Mouse (Mus musculus): ENCODE measurements around the gene Prkn. TPM values are rescaled to one million over a fixed set of nuclear protein-coding genes. Genes with fewer than 3 reads are reported as not detected.

Gene Prkn
- total and polyA plus RNA-seq, 3 experiments, result 0.86 to 5.7 (median 2.3) TPM

DNA sequence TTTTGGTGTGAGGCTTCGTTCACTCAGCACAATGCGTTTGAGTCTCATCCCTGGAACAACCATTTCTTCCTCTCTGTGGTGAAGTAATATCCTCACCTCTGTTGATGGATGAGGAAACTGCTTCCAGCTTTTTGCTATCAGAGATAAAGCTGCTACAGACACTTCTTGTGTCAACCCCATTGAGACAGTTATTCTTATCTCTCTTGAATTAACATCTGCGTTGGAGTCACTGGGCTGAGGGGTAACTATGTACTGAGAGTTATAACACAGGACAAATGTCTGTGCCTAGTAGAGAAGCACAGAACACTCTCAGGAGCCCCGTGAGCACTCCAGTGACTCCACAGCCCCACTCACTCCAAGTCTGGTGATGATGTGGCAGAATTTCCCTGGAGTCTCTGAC lies 500.2 kb downstream of the Prkn start:
- Histone ChIP-seq H3K4me1 (ENCODE audit: insufficient read depth, low read depth, low read length) (no peaks in the 10 kb centered on the region), H3K9me3 (replicated peaks) (no peaks in the 10 kb centered on the region), H3K36me3 (replicated peaks) (no peaks in the 10 kb centered on the region), H3K27me3 (ENCODE audit: insufficient read depth, low read length) (peaks cover 3% of the 10 kb centered on the region; the same call in 1 of the 2 replicates), H3K4me3 (ENCODE audit: low read depth, low read length) (no peak overlapping the region)
- no peak for TF ChIP-seq POLR2AphosphoS5 (IDR thresholded peaks at IDR 0.05; ENCODE audit: insufficient replicate concordance, low read depth, low read length)
- TF ChIP-seq GATA1 (IDR thresholded peaks at IDR 0.05; ENCODE audit: borderline replicate concordance, low read length), result no peak
- no peak for TF ChIP-seq TAL1 (conservative IDR thresholded peaks at IDR 0.05; ENCODE audit: low read depth, low read length)
- TF ChIP-seq GATA2 (IDR thresholded peaks at IDR 0.05; ENCODE audit: borderline replicate concordance, low read depth, low read length), result no peak
- no peak for TF ChIP-seq CTCF (IDR thresholded peaks at IDR 0.05; ENCODE audit: low read depth, low read length)
- DNase-seq (ENCODE audit: low spot score), result no peak
- no peak for ATAC-seq (ENCODE audit: extremely low read depth, insufficient number of reproducible peaks, low FRiP score, poor library complexity, severe bottlenecking)

DNA sequence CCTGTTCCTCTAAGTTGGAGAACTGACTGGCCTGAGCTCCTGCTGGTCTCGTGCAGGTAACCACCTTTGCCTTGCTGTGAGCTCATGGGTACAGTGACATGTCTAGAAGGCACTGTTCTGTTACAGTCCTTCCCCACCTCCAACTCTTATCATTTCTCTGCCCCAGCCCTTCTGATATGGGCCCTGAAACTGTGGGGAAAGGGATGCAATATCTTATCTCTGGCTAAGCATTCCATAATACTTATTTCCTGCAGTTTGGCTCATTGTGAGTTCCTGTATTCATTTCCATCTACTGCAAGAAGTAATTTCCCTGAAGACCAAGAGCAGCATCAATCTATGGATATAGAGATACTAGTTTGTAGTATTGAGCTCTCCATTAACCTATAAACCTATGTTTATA lies 506.1 kb downstream of the Prkn start:
- TF ChIP-seq CTCF (IDR thresholded peaks at IDR 0.05; ENCODE audit: low read depth, low read length) (no peak), GATA1 (IDR thresholded peaks at IDR 0.05; ENCODE audit: borderline replicate concordance, low read length) (no peak), POLR2AphosphoS5 (IDR thresholded peaks at IDR 0.05; ENCODE audit: insufficient replicate concordance, low read depth, low read length) (no peak), TAL1 (conservative IDR thresholded peaks at IDR 0.05; ENCODE audit: low read depth, low read length) (no peak), GATA2 (IDR thresholded peaks at IDR 0.05; ENCODE audit: borderline replicate concordance, low read depth, low read length) (no peak)
- no peaks in the 10 kb centered on the region for H3K36me3 ChIP-seq (replicated peaks)
- no peak for DNase-seq (ENCODE audit: low spot score)
- no peak for ATAC-seq (ENCODE audit: extremely low read depth, insufficient number of reproducible peaks, low FRiP score, poor library complexity, severe bottlenecking)
- no peak overlapping the region for H3K4me3 ChIP-seq (ENCODE audit: low read depth, low read length)
- no peaks in the 10 kb centered on the region for H3K4me1 ChIP-seq (ENCODE audit: insufficient read depth, low read depth, low read length)
- no peaks in the 10 kb centered on the region for H3K9me3 ChIP-seq (replicated peaks)
- peaks cover 11% of the 10 kb centered on the region for H3K27me3 ChIP-seq (ENCODE audit: insufficient read depth, low read length)

DNA sequence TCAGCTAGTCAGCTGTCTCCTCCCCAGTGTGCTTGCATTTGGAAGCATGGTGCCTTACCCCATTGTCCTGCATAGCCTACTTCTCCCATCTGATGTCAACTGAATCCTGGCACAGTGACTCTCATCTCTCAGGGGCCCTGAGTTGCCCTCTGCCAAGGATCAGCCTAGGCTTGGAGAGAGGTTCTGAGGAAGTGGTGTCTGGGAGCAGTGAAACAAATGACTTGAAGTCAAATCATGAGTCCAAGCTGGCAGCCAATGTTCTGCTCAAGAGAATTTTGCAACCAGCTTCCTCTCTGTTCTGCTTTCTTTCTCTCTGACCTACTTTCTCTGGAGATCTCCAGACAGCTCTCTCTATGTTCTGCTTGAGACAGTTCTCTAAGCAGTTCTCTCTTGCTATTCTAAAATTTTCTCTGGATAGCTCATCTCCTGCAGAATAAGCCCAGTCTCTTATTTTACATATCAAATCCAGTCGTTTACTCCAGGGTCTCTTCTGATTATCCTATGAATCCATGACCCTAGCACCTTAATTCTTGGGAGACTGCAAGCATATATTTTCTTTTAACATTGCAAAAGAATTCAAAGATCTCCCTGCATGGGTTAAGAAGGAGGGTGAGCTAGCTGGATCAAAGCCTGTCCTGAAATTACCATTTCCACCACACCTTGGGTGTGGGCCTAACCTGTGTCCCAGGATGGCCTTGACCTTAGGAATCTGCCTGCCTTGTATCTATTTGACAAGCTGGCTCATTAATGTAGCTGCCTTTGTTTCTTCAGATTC lies 512.8 kb downstream of the Prkn start:
- H3K4me1 ChIP-seq (ENCODE audit: insufficient read depth, low read depth, low read length), result no peaks in the 10 kb centered on the region
- H3K27me3 ChIP-seq (ENCODE audit: insufficient read depth, low read length), result peaks cover 7% of the 10 kb centered on the region
- H3K9me3 ChIP-seq (replicated peaks), result no peaks in the 10 kb centered on the region
- DNase-seq (ENCODE audit: low spot score) (no peak), ATAC-seq (ENCODE audit: extremely low read depth, insufficient number of reproducible peaks, low FRiP score, poor library complexity, severe bottlenecking) (no peak)
- no peak overlapping the region for H3K4me3 ChIP-seq (ENCODE audit: low read depth, low read length)
- H3K36me3 ChIP-seq (replicated peaks), result no peaks in the 10 kb centered on the region
- no peak for TF ChIP-seq POLR2AphosphoS5 (IDR thresholded peaks at IDR 0.05; ENCODE audit: insufficient replicate concordance, low read depth, low read length)
- TF ChIP-seq TAL1 (conservative IDR thresholded peaks at IDR 0.05; ENCODE audit: low read depth, low read length), result no peak
- TF ChIP-seq CTCF (IDR thresholded peaks at IDR 0.05; ENCODE audit: low read depth, low read length), result no peak
- TF ChIP-seq GATA1 (IDR thresholded peaks at IDR 0.05; ENCODE audit: borderline replicate concordance, low read length), result no peak
- TF ChIP-seq GATA2 (IDR thresholded peaks at IDR 0.05; ENCODE audit: borderline replicate concordance, low read depth, low read length), result no peak

DNA sequence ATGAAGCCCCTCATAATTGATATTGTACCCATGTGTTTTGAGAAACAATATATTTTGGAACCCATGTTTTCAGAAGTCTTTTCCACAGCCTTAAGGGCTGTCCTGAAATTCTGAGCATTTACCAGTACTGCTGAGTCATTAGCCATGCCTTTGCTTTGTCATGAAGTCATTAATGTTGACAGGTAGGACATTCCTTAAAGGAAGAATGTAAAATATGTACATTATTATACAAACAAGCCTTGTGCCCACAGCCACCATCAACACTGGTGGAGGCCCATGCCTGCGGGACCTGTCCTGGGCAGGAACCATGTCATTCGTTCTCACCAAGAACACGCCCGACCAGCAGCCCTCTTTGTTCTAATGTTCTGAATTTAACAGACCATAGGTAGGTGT lies 513.4 kb downstream of the Prkn start:
- Histone ChIP-seq H3K9me3 (replicated peaks) (no peaks in the 10 kb centered on the region), H3K36me3 (replicated peaks) (no peaks in the 10 kb centered on the region), H3K4me1 (ENCODE audit: insufficient read depth, low read depth, low read length) (no peaks in the 10 kb centered on the region), H3K4me3 (ENCODE audit: low read depth, low read length) (no peak overlapping the region), H3K27me3 (ENCODE audit: insufficient read depth, low read length) (peaks cover 7% of the 10 kb centered on the region)
- TF ChIP-seq GATA2 (IDR thresholded peaks at IDR 0.05; ENCODE audit: borderline replicate concordance, low read depth, low read length), result no peak
- no peak for TF ChIP-seq GATA1 (IDR thresholded peaks at IDR 0.05; ENCODE audit: borderline replicate concordance, low read length)
- TF ChIP-seq POLR2AphosphoS5 (IDR thresholded peaks at IDR 0.05; ENCODE audit: insufficient replicate concordance, low read depth, low read length), result no peak
- no peak for TF ChIP-seq CTCF (IDR thresholded peaks at IDR 0.05; ENCODE audit: low read depth, low read length)
- no peak for TF ChIP-seq TAL1 (conservative IDR thresholded peaks at IDR 0.05; ENCODE audit: low read depth, low read length)
- no peak for DNase-seq (ENCODE audit: low spot score)
- no peak for ATAC-seq (ENCODE audit: extremely low read depth, insufficient number of reproducible peaks, low FRiP score, poor library complexity, severe bottlenecking)

DNA sequence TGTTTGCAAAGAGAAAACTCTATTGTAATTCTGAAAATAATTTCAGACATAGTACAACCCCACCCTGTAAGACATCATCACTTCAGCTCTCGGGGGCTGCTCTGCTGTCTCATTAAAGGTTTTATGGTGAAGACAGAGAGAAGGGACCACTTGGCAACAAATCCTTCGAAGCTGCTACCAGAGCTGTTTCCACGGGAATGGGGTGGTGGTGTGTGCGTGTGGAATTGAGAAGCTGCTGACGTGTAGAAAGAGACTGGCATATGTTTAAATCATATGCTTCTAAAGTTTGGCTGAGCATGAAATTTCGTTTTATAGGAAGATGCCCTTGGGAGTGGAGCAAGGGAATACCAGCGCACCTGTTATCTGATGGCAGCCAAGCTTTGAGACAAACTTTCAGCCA lies 514.2 kb downstream of the Prkn start:
- ATAC-seq (ENCODE audit: extremely low read depth, insufficient number of reproducible peaks, low FRiP score, poor library complexity, severe bottlenecking), result no peak
- Histone ChIP-seq H3K4me3 (ENCODE audit: low read depth, low read length) (no peak overlapping the region), H3K36me3 (replicated peaks) (no peaks in the 10 kb centered on the region), H3K4me1 (ENCODE audit: insufficient read depth, low read depth, low read length) (no peaks in the 10 kb centered on the region), H3K27me3 (ENCODE audit: insufficient read depth, low read length) (peaks cover 7% of the 10 kb centered on the region), H3K9me3 (replicated peaks) (no peaks in the 10 kb centered on the region)
- DNase-seq (ENCODE audit: low spot score), result no peak
- TF ChIP-seq TAL1 (conservative IDR thresholded peaks at IDR 0.05; ENCODE audit: low read depth, low read length) (no peak), CTCF (IDR thresholded peaks at IDR 0.05; ENCODE audit: low read depth, low read length) (no peak), POLR2AphosphoS5 (IDR thresholded peaks at IDR 0.05; ENCODE audit: insufficient replicate concordance, low read depth, low read length) (no peak), GATA2 (IDR thresholded peaks at IDR 0.05; ENCODE audit: borderline replicate concordance, low read depth, low read length) (no peak), GATA1 (IDR thresholded peaks at IDR 0.05; ENCODE audit: borderline replicate concordance, low read length) (no peak)

DNA sequence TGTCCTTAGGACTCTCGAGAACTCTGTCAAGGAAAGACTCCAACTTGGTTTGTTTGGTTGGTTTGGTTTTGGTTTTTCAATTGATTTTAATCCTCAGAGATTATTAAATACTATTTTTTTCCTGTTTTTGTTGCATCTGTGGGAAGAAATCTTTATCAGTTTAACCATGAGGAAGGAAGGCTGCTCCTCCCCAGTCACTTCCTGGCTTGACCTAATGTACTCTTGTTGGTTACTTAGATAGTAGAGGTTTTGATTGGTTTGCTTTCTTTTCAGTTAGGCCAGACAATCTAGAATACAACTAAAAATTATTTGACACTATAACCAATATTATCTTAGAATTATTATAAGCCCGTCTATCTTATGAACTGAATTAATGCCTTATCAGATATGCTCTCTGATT lies 535.3 kb downstream of the Prkn start:
- ATAC-seq (ENCODE audit: extremely low read depth, insufficient number of reproducible peaks, low FRiP score, poor library complexity, severe bottlenecking) (no peak), DNase-seq (ENCODE audit: low spot score) (no peak)
- Histone ChIP-seq H3K4me1 (ENCODE audit: insufficient read depth, low read depth, low read length) (no peaks in the 10 kb centered on the region), H3K27me3 (ENCODE audit: insufficient read depth, low read length) (no peaks in the 10 kb centered on the region), H3K4me3 (ENCODE audit: low read depth, low read length) (no peak overlapping the region), H3K9me3 (replicated peaks) (no peaks in the 10 kb centered on the region), H3K36me3 (replicated peaks) (no peaks in the 10 kb centered on the region)
- TF ChIP-seq CTCF (IDR thresholded peaks at IDR 0.05; ENCODE audit: low read depth, low read length) (no peak), POLR2AphosphoS5 (IDR thresholded peaks at IDR 0.05; ENCODE audit: insufficient replicate concordance, low read depth, low read length) (no peak), GATA1 (IDR thresholded peaks at IDR 0.05; ENCODE audit: borderline replicate concordance, low read length) (no peak), TAL1 (conservative IDR thresholded peaks at IDR 0.05; ENCODE audit: low read depth, low read length) (no peak), GATA2 (IDR thresholded peaks at IDR 0.05; ENCODE audit: borderline replicate concordance, low read depth, low read length) (no peak)

Data from G1E (cell line).